14 mouse cellular contexts compared by ENCODE assay signal in genomic region chr17:21536676-21537075, GRCm38 (mm10). TPM values are rescaled to one million over a fixed set of nuclear protein-coding genes. Genes with fewer than 3 reads are reported as not detected.
DNase-seq lines count a peak whose midpoint lies in the region; TF ChIP-seq lines count a peak whose summit lies in the region.
"Had no signal": no experiment of that assay in that cellular context is flagged by ENCODE, and none has a peak within 500 bp of the region (broad histone marks: within the 10 kb centered on the region; RNA-seq: fewer than 3 reads in every experiment).

No protein-coding gene starts in this region.

- TF ChIP-seq CTCF in kidney, adult 2 months (conservative IDR thresholded peaks at IDR 0.05; ENCODE audit: insufficient read depth, insufficient read length, low read depth, low read length) = no peak
- no peak for TF ChIP-seq CTCF in MEL (IDR thresholded peaks at IDR 0.05 in 2 of 3, conservative IDR thresholded peaks at IDR 0.05 in 1 of 3; ENCODE audit: control insufficient read depth in 1 of 3, insufficient read depth in 1 of 3, low read depth in 2 of 3, low read length in 3 of 3, poor library complexity in 1 of 3, severe bottlenecking in 1 of 3)

- H3K9ac ChIP-seq in MEL (ENCODE audit: control insufficient read depth, low read depth, low read length, poor library complexity, severe bottlenecking) = peak overlapping the region; percentile 60
- H3K9ac ChIP-seq: midbrain, embryonic 12.5 days; stomach, embryonic 15.5 days had no signal

- no peak overlapping the region for H3ac ChIP-seq in myocyte (ENCODE audit: control insufficient read depth, insufficient read length)

- TF ChIP-seq RAD21 in MEL (IDR thresholded peaks at IDR 0.05; ENCODE audit: low read depth, low read length) = no peak

- no peaks in the 10 kb centered on the region for H3K36me3 ChIP-seq in kidney, adult 2 months (ENCODE audit: control insufficient read depth, insufficient read depth, low read length)
- peaks cover 0 to 2% of the 10 kb centered on the region in 2 experiments; a peak in 2 of 4 replicates for H3K36me3 ChIP-seq in MEL (ENCODE audit: control insufficient read depth in 1 of 2, insufficient read depth in 2 of 2, low read length in 2 of 2)
- no peaks in the 10 kb centered on the region for H3K36me3 ChIP-seq in myocyte (ENCODE audit: control insufficient read depth, insufficient read depth)
- H3K36me3 ChIP-seq: hindbrain, embryonic 15.5 days; midbrain, embryonic 12.5 days; stomach, embryonic 15.5 days had no signal

- H3K27me3 ChIP-seq in kidney, adult 2 months (replicated peaks; ENCODE audit: control insufficient read depth, insufficient read depth, low read length) = no peaks in the 10 kb centered on the region
- H3K27me3 ChIP-seq in MEL (ENCODE audit: control insufficient read depth in 1 of 2, insufficient read depth in 2 of 2, low read length in 2 of 2) (no peaks in the 10 kb centered on the region), myocyte (ENCODE audit: control insufficient read depth, insufficient read depth, insufficient read length) (no peaks in the 10 kb centered on the region)
- H3K27me3 ChIP-seq: hindbrain, embryonic 15.5 days; midbrain, embryonic 12.5 days; stomach, embryonic 15.5 days had no signal

- H3K4me3 ChIP-seq in kidney, adult 2 months (ENCODE audit: insufficient read depth, low read depth, low read length) = no peak overlapping the region
- H3K4me3 ChIP-seq in MEL (ENCODE audit: control insufficient read depth in 1 of 2, insufficient read depth in 1 of 2, low read depth in 2 of 2, low read length in 2 of 2) (peak overlapping the region; percentile 56 to 88), myocyte (peak overlapping the region; percentile 76)
- H3K4me3 ChIP-seq: midbrain, embryonic 12.5 days had no signal

- no peak for TF ChIP-seq POLR2A in kidney, adult 2 months (IDR thresholded peaks at IDR 0.05; ENCODE audit: low read depth, low read length)
- TF ChIP-seq POLR2A in MEL (IDR thresholded peaks at IDR 0.05; ENCODE audit: control insufficient read depth in 1 of 2, insufficient read depth in 1 of 2, low read depth in 1 of 2, low read length in 2 of 2, poor library complexity in 1 of 2) (no peak), myocyte (IDR thresholded peaks at IDR 0.05; ENCODE audit: insufficient read length, low read depth) (no peak)

- no peak for TF ChIP-seq EP300 in MEL (IDR thresholded peaks at IDR 0.05; ENCODE audit: low read depth in 1 of 2, low read length in 2 of 2)

- H3K79me2 ChIP-seq in MEL (ENCODE audit: control insufficient read depth, insufficient read depth, low read length, poor library complexity) (peaks cover 6% of the 10 kb centered on the region; the same call in 1 of the 2 replicates), myocyte (ENCODE audit: control insufficient read depth, insufficient read depth) (peaks cover 5% of the 10 kb centered on the region)

- H3K27ac ChIP-seq in kidney, adult 2 months (ENCODE audit: insufficient read depth, low read depth, low read length) = no peak overlapping the region
- H3K27ac ChIP-seq in MEL (ENCODE audit: control insufficient read depth, low read depth, low read length) = peak overlapping the region; percentile 68; the same call in 1 of the 2 replicates
- H3K27ac ChIP-seq: hindbrain, embryonic 15.5 days; midbrain, embryonic 12.5 days; stomach, embryonic 15.5 days had no signal

- no peaks in the 10 kb centered on the region for H3K9me3 ChIP-seq in MEL (replicated peaks; ENCODE audit: insufficient read depth, low read length)
- H3K9me3 ChIP-seq: hindbrain, embryonic 15.5 days; midbrain, embryonic 12.5 days; stomach, embryonic 15.5 days had no signal

- H3K4me1 ChIP-seq in kidney, adult 2 months (ENCODE audit: control insufficient read depth, insufficient read depth, low read length) = peaks cover 8% of the 10 kb centered on the region; the same call in 1 of the 2 replicates
- peaks cover 4% of the 10 kb centered on the region in 2 experiments; a peak in 3 of 4 replicates for H3K4me1 ChIP-seq in MEL (ENCODE audit: control insufficient read depth in 1 of 2, insufficient read depth in 2 of 2, low read length in 2 of 2)

- 36% methylated on average over 2 of the region's 2 CpGs for WGBS in kidney, adult 2 months

- peak; percentile 50 to 77 for DNase-seq in adrenal gland, adult (ENCODE audit: inconsistent age in 2 of 2, low spot score in 1 of 2)
- no peak for DNase-seq in adrenal gland, adult 8-10 months
- DNase-seq in kidney, adult 2 months = peak; percentile 23
- DNase-seq in kidney, postnatal 14 days = no peak
- peak; percentile 45 for DNase-seq in MEL (ENCODE audit: low read depth, low spot score)
- no peak for DNase-seq in cerebellum, postnatal 25 days
- no peak for DNase-seq in right cerebral cortex, adult 18-20 months
- DNase-seq: cerebellum, adult 11 months; gastrocnemius, postnatal 25 days; kidney, postnatal 25 days had no signal

- peak overlapping the region; percentile 98 for H3K4me2 ChIP-seq in myocyte (ENCODE audit: low read depth)

TF ChIP-seq in MEL, 35 proteins besides CTCF, POLR2A, EP300 and RAD21:
- 0 out of 2 replicates have a peak, but pooled peaks have one; percentile 0 for TF ChIP-seq HCFC1 (IDR thresholded peaks at IDR 0.05; ENCODE audit: low read depth, low read length)
- TF ChIP-seq MYB (IDR thresholded peaks at IDR 0.05; ENCODE audit: low read depth, low read length) = no peak

TF ChIP-seq in myocyte, 11 proteins besides CTCF, POLR2A, EP300 and RAD21:
- TF ChIP-seq MYOD1 (IDR thresholded peaks at IDR 0.05; ENCODE audit: control insufficient read depth in 1 of 3, insufficient read length in 2 of 3, low read depth in 2 of 3) (no peak), TCF3 (IDR thresholded peaks at IDR 0.05; ENCODE audit: insufficient read length, low read depth) (no peak), MAX (IDR thresholded peaks at IDR 0.05; ENCODE audit: low read depth) (no peak), POLR2AphosphoS2 (IDR thresholded peaks at IDR 0.05; ENCODE audit: insufficient read length, low read depth) (no peak), CEBPB (IDR thresholded peaks at IDR 0.05; ENCODE audit: insufficient read depth, poor library complexity, severe bottlenecking) (no peak), REST (IDR thresholded peaks at IDR 0.05; ENCODE audit: insufficient read depth, insufficient read length) (no peak), MYOG (IDR thresholded peaks at IDR 0.05; ENCODE audit: control insufficient read depth in 1 of 3, insufficient read depth in 1 of 3, insufficient read length in 2 of 3, low read depth in 2 of 3) (no peak), USF1 (IDR thresholded peaks at IDR 0.05; ENCODE audit: low read depth) (no peak), TCF12 (IDR thresholded peaks at IDR 0.05; ENCODE audit: insufficient read depth, poor library complexity, severe bottlenecking) (no peak), SRF (IDR thresholded peaks at IDR 0.05; ENCODE audit: control insufficient read depth, insufficient read length, low read depth) (no peak), E2F4 (IDR thresholded peaks at IDR 0.05; ENCODE audit: insufficient read depth) (no peak)

RNA-seq across cellular contexts. Expression of gene Zfp52, which starts 1.3 kb away (rescaled TPM):
- total RNA-seq in adrenal gland, adult 8-10 months (2022) = 10 to 100 TPM; 29.8 to 42.1 (median 33.2) TPM
- 0.39 and 0.81 TPM in 2 replicates for polyA plus RNA-seq in kidney, adult 2 months (2012; rRNA removed)
- 3.5 and 4.0 TPM in 2 replicates for total RNA-seq in MEL (2012; rRNA removed)
- polyA plus RNA-seq in MEL (2012; ENCODE audit: insufficient read depth in 1 of 2, insufficient read length in 2 of 2, low read depth in 1 of 2, low replicate concordance in 2 of 2, missing spikeins in 1 of 2) (1 to 10 TPM in 1 of 2 experiments, not detected in 1; 2.8 TPM), myocyte (2012; fragmentation: generic; extraction: Trizol) (1.9 TPM)

RNA-seq across cellular contexts. Expression of gene Zfp948, which starts 30.1 kb away (rescaled TPM):
- total RNA-seq in adrenal gland, adult 8-10 months (2022) = 10 to 100 TPM in 1 of 4 experiments, 1 to 10 TPM in 3; 6.8 to 12.5 (median 9.1) TPM
- polyA plus RNA-seq in kidney, adult 2 months (2012; rRNA removed) = 0.94 and 1.5 TPM in 2 replicates
- total RNA-seq in MEL (2012; rRNA removed) = 2.3 and 3.5 TPM in 2 replicates
- polyA plus RNA-seq in MEL (2012; ENCODE audit: insufficient read depth in 1 of 2, insufficient read length in 2 of 2, low read depth in 1 of 2, low replicate concordance in 2 of 2, missing spikeins in 1 of 2) (1 to 10 TPM in 1 of 2 experiments, not detected in 1; 3.2 TPM), myocyte (2012; fragmentation: generic; extraction: Trizol) (2.0 TPM)

RNA-seq across cellular contexts. Expression of gene Zfp53, which starts 47.9 kb away (rescaled TPM):
- 1 to 10 TPM; 3.0 to 3.8 (median 3.4) TPM for total RNA-seq in adrenal gland, adult 8-10 months (2022)
- 1.0 and 1.2 TPM in 2 replicates for polyA plus RNA-seq in kidney, adult 2 months (2012; rRNA removed)
- total RNA-seq in MEL (2012; rRNA removed) = 1.8 TPM in 2 replicates
- 1 to 10 TPM in 1 of 2 experiments, not detected in 1; 2.2 TPM for polyA plus RNA-seq in MEL (2012; ENCODE audit: insufficient read depth in 1 of 2, insufficient read length in 2 of 2, low read depth in 1 of 2, low replicate concordance in 2 of 2, missing spikeins in 1 of 2)
- 1.5 TPM for polyA plus RNA-seq in myocyte (2012; fragmentation: generic; extraction: Trizol)

Comparison
In these comparisons a context has a peak if more than half of its experiments do, and no peak if none do; other contexts are left out.
1. DNase-seq: peak in adrenal gland, adult (2 of 2), kidney, adult 2 months (single experiment) and MEL (single experiment); none in adrenal gland, adult 8-10 months (single experiment), kidney, postnatal 14 days (single experiment), cerebellum, postnatal 25 days (0 of 2) and right cerebral cortex, adult 18-20 months (single experiment).